ENCODE assay signal across 28 mouse cellular contexts in the genomic region with DNA sequence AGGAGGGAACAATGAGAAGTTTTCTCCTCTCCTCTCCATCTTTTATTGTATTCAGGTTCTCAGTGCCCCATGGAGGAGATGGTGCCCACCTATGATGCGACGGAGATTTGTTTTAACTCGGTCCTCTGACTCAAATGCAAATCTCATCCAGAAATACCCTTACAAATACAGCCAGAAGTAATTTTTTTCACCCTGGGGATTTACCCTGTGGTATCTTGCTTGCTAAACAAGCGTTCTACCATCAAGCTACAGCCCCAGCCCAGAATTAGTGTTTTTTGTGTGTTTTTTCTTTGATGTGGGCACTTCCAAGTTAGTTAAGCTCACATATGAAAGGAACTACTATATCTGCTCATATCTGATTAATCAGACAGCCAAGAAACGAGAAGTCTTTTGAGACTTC. TPM values are rescaled to one million over a fixed set of nuclear protein-coding genes. Genes with fewer than 3 reads are reported as not detected.
A peak's percentile ranks its signal among the peaks of the same experiment; 100 is the strongest.
DNase-seq lines count a peak whose midpoint lies in the region; ATAC-seq lines count a peak whose summit lies in the region.
"Had no signal": no experiment of that assay in that cellular context is flagged by ENCODE, and none has a peak within 500 bp of the region (broad histone marks: within the 10 kb centered on the region; RNA-seq: fewer than 3 reads in every experiment).

No protein-coding gene starts in this region.

- DNase-seq in thymus, postnatal 0 days (ENCODE audit: low spot score): peak; percentile 25
- no peak for DNase-seq in thymus, adult 18-20 months
- peak; percentile 37 for DNase-seq in T-cell, adult 2 months (ENCODE audit: low spot score)
- peak; percentile 72 for DNase-seq in naive thymus-derived CD4-positive, alpha-beta T cell, adult 2 months (ENCODE audit: low read depth)
- no peak for DNase-seq in urinary bladder, postnatal 25 days (ENCODE audit: low spot score)
- DNase-seq in right cerebral cortex, postnatal 4 days: no peak
- DNase-seq: adrenal gland, adult 8-10 months; cerebellum, adult 11 months; cerebellum, adult 8-10 months; cerebellum, postnatal 25 days; forebrain, postnatal 0 days; gastrocnemius, postnatal 14 days; heart, adult 2 months; heart, postnatal 14 days had no signal

- no peak for ATAC-seq in erythroid progenitor cell, adult 5-6 weeks (replicated peaks; ENCODE audit: low FRiP score, poor library complexity, severe bottlenecking)
- ATAC-seq: forebrain, embryonic 13.5 days; forebrain, postnatal 0 days; hindbrain, postnatal 0 days; Patski had no signal

RNA-seq across cellular contexts. Expression of gene Gm45261, which starts 44.9 kb away (rescaled TPM):
- polyA plus RNA-seq in thymus, postnatal 0 days (2015; fragmentation: Nextera tagmentation; extraction: Ambion mirVana): not detected in 2 replicates
- not detected in 2 replicates for total RNA-seq in erythroid progenitor cell, adult 5-6 weeks (2015; ENCODE audit: low replicate concordance)
- not detected in 2 replicates for total RNA-seq in erythroid progenitor cell, adult 5-6 weeks (2017; ENCODE audit: low replicate concordance)
- total RNA-seq: adrenal gland, adult 8-10 months; adrenal gland, postnatal 4 days; forebrain, postnatal 0 days; gastrocnemius, adult 18-20 months; gastrocnemius, postnatal 14 days; heart, adult 2 months; heart, postnatal 14 days; hematopoietic stem cell, adult 5-6 weeks; hindbrain, postnatal 0 days had no signal
- polyA plus RNA-seq: brain, embryonic 14.5 days; cortical plate, adult 2 months; embryonic facial prominence, embryonic 13.5 days; forebrain, embryonic 13.5 days; forebrain, postnatal 0 days; gonadal fat pad, adult 2 months; heart, adult 2 months; heart, embryonic 11.5 days; heart, embryonic 15.5 days; hindbrain, embryonic 13.5 days; hindbrain, postnatal 0 days; Patski had no signal

Comparison
In these comparisons a context has a peak if more than half of its experiments do, and no peak if none do; other contexts are left out.
1. DNase-seq: peak in thymus, postnatal 0 days (single experiment), T-cell, adult 2 months (single experiment) and naive thymus-derived CD4-positive, alpha-beta T cell, adult 2 months (single experiment); none in thymus, adult 18-20 months (0 of 2), urinary bladder, postnatal 25 days (single experiment) and right cerebral cortex, postnatal 4 days (single experiment).